Mouse (Mus musculus) lung, embryonic 14.5 days (tissue): ENCODE results near the gene Tob2. TPM values are rescaled to one million over a fixed set of nuclear protein-coding genes. Genes with fewer than 3 reads are reported as not detected.
A peak's percentile ranks its signal among the peaks of the same experiment; 100 is the strongest.

Experiments used
- ATAC-seq: fragments of 200-750 bp; cut with Nextera tagmentation; 2 replicates; pipeline ENCODE4 v1.8.0; 2017; ENCODE audit warnings: mild to moderate bottlenecking, moderate TSS enrichment, moderate library complexity; ENCODE audit not compliant: insufficient read depth
- DNase-seq: peaks from one replicate; pipeline ENCODE4 v3.0.0-alpha.2; 2015
- H3K27ac ChIP-seq: fragments of 300-500 bp; sonication (generic); 2 replicates; pipeline ENCODE4 v1.5.1; 2014; ENCODE audit warnings: low read depth, mild to moderate bottlenecking, moderate library complexity
- H3K27me3 ChIP-seq: fragments of 300-500 bp; sonication (generic); 2 replicates; pipeline ENCODE4 v1.6.1; 2014; ENCODE audit warnings: low read length, control low read depth; ENCODE audit not compliant: insufficient read depth
- H3K36me3 ChIP-seq: fragments of 300-500 bp; sonication (generic); 2 replicates; pipeline ENCODE4 v1.6.1; 2014; ENCODE audit warnings: control low read depth; ENCODE audit not compliant: insufficient read depth
- H3K4me1 ChIP-seq: fragments of 300-500 bp; sonication (generic); 2 replicates; pipeline ENCODE4 v1.6.1; 2014; ENCODE audit warnings: antibody characterized with exemption, control low read depth; ENCODE audit not compliant: insufficient read depth
- H3K4me2 ChIP-seq: fragments of 300-500 bp; sonication (generic); 2 replicates; pipeline ENCODE4 v1.6.1; 2014; ENCODE audit warnings: mild to moderate bottlenecking
- H3K4me3 ChIP-seq: fragments of 300-500 bp; sonication (generic); 2 replicates; pipeline ENCODE4 v1.5.1; 2014; ENCODE audit warnings: low read depth, low read length
- H3K9ac ChIP-seq: fragments of 300-500 bp; sonication (generic); 2 replicates; pipeline ENCODE4 v1.6.1; 2014
- H3K9me3 ChIP-seq: fragments of 300-500 bp; sonication (generic); 2 replicates; pipeline ENCODE4 v1.6.1; 2016; ENCODE audit warnings: low read depth, low read length, control low read depth
- CTCF ChIP-seq: IDR thresholded peaks from 2 replicates; pipeline ENCODE4 v1.5.1; 2016; ENCODE audit warnings: antibody characterized with exemption, low read depth
- WGBS: fragments of 180-500 bp; shearing (Covaris S2); extraction: QIAGEN DNeasy Blood & Tissue Kit; methylation state at CpG from one replicate; pipeline ENCODE4 v1.1.7; 2014; 5-methylcytosine and 5-hydroxymethylcytosine counted together
- polyA plus RNA-seq: library from polyadenylated mRNA; unstranded; fragments of >200 nt; fragmentation: Nextera tagmentation; extraction: Ambion mirVana; gene quantifications from 2 replicates; pipeline ENCODE4 v1.2.1, GENCODE M21; 2014

The Tob2 gene
- polyA plus RNA-seq, 1 experiment from 2014 or later = 24.2 TPM

DNA sequence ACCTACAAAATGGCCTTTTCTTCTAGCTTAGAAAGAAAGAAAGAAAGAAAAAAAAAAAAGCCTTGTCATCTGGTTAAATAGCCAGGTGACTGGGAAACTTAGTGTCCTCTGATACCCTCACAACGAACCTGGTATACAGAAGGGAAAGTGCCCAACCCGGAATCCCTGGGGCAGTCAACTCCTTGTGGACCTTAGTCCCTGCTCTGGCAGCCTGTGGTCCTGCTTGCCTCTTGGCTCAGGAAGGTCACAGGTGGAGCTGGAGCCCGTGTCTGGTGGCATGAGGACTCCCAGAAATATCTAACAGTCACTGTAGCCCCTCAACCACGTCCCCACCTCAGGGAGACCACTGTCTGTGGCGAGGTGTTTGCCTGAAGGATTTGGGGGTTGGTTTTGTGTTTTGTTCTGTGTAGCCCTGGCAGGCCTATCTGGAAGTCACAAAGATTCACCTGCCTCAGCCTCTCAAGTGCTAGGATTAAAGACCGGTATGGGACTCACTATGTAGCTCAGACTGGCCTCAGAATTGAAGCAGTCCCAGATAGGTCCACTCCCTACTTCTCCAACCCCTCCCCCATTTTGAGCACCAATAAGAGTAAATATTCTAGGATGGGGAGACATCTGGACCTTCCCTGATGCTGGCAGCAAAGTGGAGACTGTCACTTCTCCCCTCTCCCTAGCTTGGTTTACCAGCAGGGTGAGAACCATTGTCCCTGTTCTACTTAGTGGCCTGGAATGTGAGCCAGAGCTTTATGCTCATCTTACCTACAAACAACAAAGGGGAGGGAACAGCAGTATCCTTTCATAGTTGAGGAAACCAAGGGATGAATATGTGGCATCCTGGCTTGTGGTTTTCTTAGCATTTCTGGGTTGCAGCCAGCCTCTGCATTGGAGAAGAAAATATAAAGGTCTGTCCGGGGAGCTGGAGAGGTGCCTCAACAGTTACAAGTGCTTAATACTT lies 21.4 kb downstream of the Tob2 start:
- H3K27ac ChIP-seq = no peak overlapping the region
- 0 out of 2 replicates have a peak overlapping the region, but pooled peaks have one; percentile 30 for H3K4me3 ChIP-seq
- WGBS = 41% methylated on average over 7 of the region's 7 CpGs
- no peak overlapping the region; the same call in 1 of the 2 replicates for H3K9ac ChIP-seq
- no peak for ATAC-seq
- no peak for DNase-seq
- no peaks in the 10 kb centered on the region for H3K27me3 ChIP-seq
- H3K36me3 ChIP-seq = no peaks in the 10 kb centered on the region
- no peaks in the 10 kb centered on the region for H3K9me3 ChIP-seq
- no peaks in the 10 kb centered on the region for H3K4me1 ChIP-seq
- no peak for TF ChIP-seq CTCF
- peak overlapping the region; percentile 63 for H3K4me2 ChIP-seq

DNA sequence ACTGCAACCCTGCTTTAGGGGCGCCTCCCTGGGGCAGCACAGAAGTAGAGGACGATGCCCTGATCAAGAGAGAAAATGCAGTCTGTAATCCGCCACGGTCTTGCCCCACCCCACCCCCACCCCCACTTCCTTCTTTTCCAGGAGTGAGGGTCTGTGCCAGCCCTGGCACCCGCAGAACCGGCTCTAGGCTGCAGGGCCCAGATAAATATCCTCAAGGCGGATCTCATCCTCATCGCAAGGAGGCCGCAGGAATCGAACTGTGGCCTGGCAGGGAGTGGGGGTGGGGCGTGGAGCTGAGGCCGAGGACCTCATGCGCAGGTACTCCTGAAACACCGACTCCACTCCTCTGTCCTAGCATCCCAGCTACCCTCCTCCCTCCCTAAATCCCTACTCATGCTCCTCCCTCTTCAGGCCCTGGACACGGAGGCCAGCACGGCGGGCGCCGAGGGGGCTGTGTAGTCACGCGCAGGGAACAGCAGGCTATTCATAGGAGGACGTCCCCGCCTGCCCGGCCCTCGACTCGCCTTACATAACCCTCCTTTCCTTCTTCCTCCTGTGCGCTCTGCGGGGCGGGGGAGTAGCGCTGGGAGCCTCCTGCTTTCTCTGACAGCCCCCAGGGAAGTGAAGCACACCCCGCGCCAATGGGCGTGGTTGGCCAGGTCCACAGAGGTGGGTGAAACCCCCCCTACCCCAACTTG lies 22.3 kb downstream of the Tob2 start:
- TF ChIP-seq CTCF = no peak
- Histone ChIP-seq H3K9ac (peak overlapping the region; percentile 51), H3K4me2 (peak overlapping the region; percentile 63), H3K4me3 (peak overlapping the region; percentile 30), H3K9me3 (no peaks in the 10 kb centered on the region), H3K27me3 (no peaks in the 10 kb centered on the region), H3K36me3 (no peaks in the 10 kb centered on the region), H3K27ac (no peak overlapping the region), H3K4me1 (no peaks in the 10 kb centered on the region)
- WGBS = 1% methylated on average over 33 of the region's 33 CpGs
- ATAC-seq (peak; percentile 84), DNase-seq (peak; percentile 84)

DNA sequence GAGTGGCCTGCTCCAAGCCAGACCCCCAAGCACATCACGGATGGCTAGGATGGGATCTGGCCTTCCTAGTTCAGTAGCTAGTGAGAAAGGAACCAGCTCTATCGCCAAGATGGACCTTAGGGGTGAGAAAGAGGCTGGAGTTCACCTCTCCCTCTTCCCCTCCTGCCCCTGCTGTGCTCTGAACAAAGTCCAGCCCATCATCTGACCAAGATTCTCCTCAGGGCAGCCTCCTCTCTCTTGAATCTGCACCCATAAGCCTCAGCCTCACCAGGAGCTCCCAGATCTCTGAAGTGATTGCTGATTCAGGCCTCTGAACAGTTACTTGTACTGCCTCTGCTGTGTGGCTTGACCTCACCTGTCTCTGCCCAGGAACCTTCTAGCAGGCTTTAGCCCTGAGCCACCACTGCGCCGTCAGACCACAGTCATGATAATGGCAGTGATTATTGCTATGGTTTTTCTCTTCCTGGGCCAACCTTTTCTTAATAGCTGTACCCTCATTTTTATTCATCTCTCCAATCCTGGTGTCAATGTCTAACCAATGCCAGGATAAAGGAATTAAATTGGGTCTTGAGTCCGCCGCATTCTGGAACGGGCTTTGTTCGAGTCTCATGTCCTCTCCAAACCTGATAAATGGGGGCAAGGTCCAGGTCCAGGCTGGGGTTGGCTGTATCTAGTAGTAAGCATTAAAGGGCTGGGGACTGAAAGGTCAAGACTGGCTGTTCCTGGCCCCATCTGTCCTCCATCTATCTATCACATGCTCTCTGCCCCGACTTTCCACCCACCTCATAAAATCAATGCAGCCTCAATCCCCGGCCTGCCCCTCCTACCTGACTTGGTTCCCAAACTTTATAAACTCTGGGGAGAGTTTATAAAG lies 23.4 kb downstream of the Tob2 start:
- no peaks in the 10 kb centered on the region for H3K36me3 ChIP-seq
- no peaks in the 10 kb centered on the region for H3K4me1 ChIP-seq
- no peaks in the 10 kb centered on the region for H3K9me3 ChIP-seq
- TF ChIP-seq CTCF = no peak
- no peaks in the 10 kb centered on the region for H3K27me3 ChIP-seq
- H3K9ac ChIP-seq = no peak overlapping the region
- peak overlapping the region; percentile 63; the same call in 1 of the 2 replicates for H3K4me2 ChIP-seq
- H3K27ac ChIP-seq = no peak overlapping the region
- H3K4me3 ChIP-seq = no peak overlapping the region
- DNase-seq (no peak), ATAC-seq (no peak)
- 62% methylated on average over 10 of the region's 10 CpGs for WGBS

DNA sequence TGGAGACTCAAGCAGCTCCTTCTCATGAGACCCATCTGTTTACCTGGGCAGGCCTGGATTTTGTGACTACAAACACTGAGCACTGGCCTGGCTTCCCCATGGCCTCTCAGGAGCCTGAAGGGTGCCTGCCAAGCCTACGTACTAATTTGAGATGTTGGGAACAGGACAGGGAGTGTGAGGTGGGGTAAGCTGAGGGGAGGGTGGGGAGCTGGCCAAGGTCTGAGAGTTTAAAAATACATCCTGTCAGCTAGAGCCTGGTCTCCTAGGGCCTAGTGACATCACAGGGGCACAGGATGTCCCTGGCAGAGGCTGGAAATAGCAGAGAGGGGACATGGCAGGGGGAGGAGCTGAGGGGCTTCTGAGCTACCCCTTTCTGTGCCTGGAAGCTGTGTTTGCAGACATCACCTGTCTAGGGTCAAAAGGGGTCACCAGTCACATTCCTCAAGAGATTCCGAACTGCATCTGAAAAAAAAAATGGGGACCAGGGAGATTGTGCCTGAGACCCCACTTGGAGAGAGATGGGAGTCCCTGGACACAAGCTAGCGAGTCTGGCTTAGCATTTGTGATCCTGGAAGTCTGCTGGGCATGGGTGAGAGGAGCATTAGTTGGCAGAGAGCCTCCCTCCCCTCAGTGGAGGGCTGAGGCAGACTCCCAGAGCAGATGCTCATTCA lies 24.3 kb downstream of the Tob2 start:
- no peak overlapping the region for H3K4me3 ChIP-seq
- H3K27me3 ChIP-seq = no peaks in the 10 kb centered on the region
- no peaks in the 10 kb centered on the region for H3K9me3 ChIP-seq
- no peak overlapping the region for H3K27ac ChIP-seq
- ATAC-seq (no peak), DNase-seq (no peak)
- no peaks in the 10 kb centered on the region for H3K36me3 ChIP-seq
- 51% methylated on average over 3 of the region's 3 CpGs for WGBS
- no peak overlapping the region for H3K9ac ChIP-seq
- TF ChIP-seq CTCF = no peak
- no peak overlapping the region for H3K4me2 ChIP-seq
- no peaks in the 10 kb centered on the region for H3K4me1 ChIP-seq

DNA sequence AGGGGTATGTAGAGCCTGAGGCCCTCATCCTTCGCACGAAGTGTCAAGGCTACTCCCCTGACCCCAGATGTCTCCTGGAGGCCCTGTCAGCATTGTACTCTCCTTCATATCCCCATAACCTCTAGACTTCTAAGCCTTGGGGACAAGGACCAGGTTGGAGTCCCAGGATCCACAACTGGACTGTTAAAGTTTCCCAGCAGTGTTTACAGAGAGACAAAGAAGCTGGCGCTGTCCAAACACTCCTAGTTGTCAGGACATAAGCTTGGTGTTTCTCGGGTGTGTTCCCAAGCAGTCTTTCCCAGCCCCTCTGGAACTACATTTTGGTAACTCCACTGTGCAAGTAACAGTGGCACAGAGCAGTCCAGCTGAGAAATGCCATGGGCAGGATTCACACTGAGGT lies 25.1 kb downstream of the Tob2 start:
- Histone ChIP-seq H3K4me2 (no peak overlapping the region), H3K4me3 (no peak overlapping the region), H3K36me3 (peaks cover 3% of the 10 kb centered on the region; the same call in 1 of the 2 replicates), H3K9me3 (no peaks in the 10 kb centered on the region), H3K4me1 (no peaks in the 10 kb centered on the region), H3K27ac (no peak overlapping the region), H3K9ac (no peak overlapping the region), H3K27me3 (no peaks in the 10 kb centered on the region)
- WGBS = 55% methylated on average over 4 of the region's 4 CpGs
- no peak for DNase-seq
- no peak for ATAC-seq
- TF ChIP-seq CTCF = no peak

DNA sequence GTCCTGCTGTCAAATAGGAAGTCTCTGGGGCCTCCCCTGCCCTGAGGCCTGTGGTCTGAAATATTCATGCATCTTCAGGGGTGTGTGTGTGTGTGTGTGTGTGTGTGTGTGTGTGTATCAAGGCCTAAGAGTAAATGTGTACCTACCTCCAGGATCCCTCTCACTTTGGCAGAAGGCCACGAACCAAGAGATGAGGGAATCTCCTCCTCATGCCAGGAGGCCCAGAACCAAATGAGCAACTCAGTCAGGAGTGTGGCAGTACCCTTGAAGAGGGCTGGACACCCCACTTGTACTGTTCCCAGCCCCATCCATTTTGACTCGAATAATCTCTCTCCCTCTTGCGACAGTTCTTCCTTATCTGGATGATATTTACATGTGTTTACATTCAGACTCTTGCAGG lies 26.4 kb downstream of the Tob2 start:
- WGBS = 64% methylated on average over 3 of the region's 3 CpGs
- no peak for ATAC-seq
- Histone ChIP-seq H3K9me3 (no peaks in the 10 kb centered on the region), H3K4me2 (no peak overlapping the region), H3K36me3 (peaks cover 11% of the 10 kb centered on the region; the same call in 1 of the 2 replicates), H3K27me3 (no peaks in the 10 kb centered on the region), H3K4me1 (no peaks in the 10 kb centered on the region), H3K27ac (no peak overlapping the region), H3K9ac (no peak overlapping the region), H3K4me3 (no peak overlapping the region)
- no peak for TF ChIP-seq CTCF
- DNase-seq = no peak
